Mouse (Mus musculus): ENCODE data around the gene Uba52.

- TF ChIP-seq CTCF (IDR thresholded peaks at IDR 0.05; ENCODE audit: low read depth, low read length) (no peak), TAL1 (conservative IDR thresholded peaks at IDR 0.05; ENCODE audit: low read depth, low read length) (no peak), GATA1 (IDR thresholded peaks at IDR 0.05; ENCODE audit: borderline replicate concordance, low read length) (no peak), POLR2AphosphoS5 (IDR thresholded peaks at IDR 0.05; ENCODE audit: insufficient replicate concordance, low read depth, low read length) (no peak)
These were observed 52.1 kb downstream of the Uba52 start for GRCm38 (mm10) chr8:70458462-70458861.
